Mouse (Mus musculus) neutrophil, adult 59 days (primary cell): ENCODE results near the gene Ccl8. TPM values are rescaled to one million over a fixed set of nuclear protein-coding genes. Genes with fewer than 3 reads are reported as not detected.

ENCODE experiments used
- total RNA-seq, 2 experiments: library from RNA; stranded (reverse); gene quantifications; 1 replicate in 1 of 2; 2 replicates in 1 of 2; pipeline ENCODE4 v1.2.4; 2023

The Ccl8 gene
- not detected for total RNA-seq

DNA sequence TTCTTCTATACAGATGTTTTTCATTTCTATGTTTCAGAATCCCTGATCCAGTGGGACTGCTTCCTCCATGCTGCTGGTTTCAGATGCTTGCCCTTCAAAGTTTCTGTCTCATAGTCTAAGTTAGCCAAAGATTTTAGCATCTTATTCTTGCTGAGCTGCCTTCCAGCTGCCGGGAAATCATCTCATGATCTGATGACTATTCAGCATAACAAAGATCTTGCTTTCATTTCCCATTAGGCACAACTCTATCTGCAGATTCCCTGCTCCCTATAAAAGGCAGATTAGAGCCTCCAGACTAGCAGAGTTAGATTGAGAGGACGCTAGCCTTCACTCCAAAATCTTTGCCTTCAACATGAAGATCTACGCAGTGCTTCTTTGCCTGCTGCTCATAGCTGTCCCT is at the start of gene Ccl8:
TSS of gene Ccl8 (plus strand) at position 301 of the 400 bp plus-strand sequence.

DNA sequence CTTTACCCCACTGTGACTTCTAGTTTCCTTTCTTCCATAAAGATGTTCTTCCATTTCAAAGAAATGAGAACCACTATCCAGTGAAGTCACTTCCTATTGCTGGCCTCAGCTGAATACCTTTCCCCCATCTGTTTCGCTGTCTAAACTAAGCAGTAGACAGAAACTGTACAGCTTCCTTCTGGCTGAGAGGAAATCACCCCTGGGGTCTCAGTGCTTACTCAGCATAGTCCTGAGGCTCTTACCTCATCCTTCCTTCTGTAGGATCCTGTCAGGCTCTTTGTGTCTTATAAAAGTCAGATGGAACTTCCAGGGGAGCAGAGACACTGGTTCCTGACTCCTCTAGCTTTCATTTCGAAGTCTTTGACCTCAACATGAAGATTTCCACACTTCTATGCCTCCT is 13.5 kb upstream of the Ccl8 start, which contains the start of gene Ccl12:
TSS of gene Ccl12 (plus strand) at position 317 of the 400 bp plus-strand sequence.

Other genes with a start within 250 kb of the Ccl8 start
- not detected for gene Asic2, start 146.7 kb upstream of the Ccl8 start, total RNA-seq
- 10 to 100 TPM; 36.9 to 46.9 TPM for gene Ccl2, start 79.6 kb upstream of the Ccl8 start, total RNA-seq
- not detected for gene Gm17268, start 76.6 kb upstream of the Ccl8 start, total RNA-seq
- not detected for gene Ccl7, start 69.5 kb upstream of the Ccl8 start, total RNA-seq
- gene Ccl11, start 57.4 kb upstream of the Ccl8 start, total RNA-seq, result not detected
- gene Ccl12, start 13.3 kb upstream of the Ccl8 start, total RNA-seq, result not detected
- not detected for gene Ccl1, start 190.5 kb downstream of the Ccl8 start, total RNA-seq